Mouse (Mus musculus): Measurements from ENCODE around the gene Ddc. TPM values are rescaled to one million over a fixed set of nuclear protein-coding genes. Genes with fewer than 3 reads are reported as not detected.

Gene Ddc
- polyA plus RNA-seq, 1 experiment: 58.4 TPM

GRCm38 (mm10) chr11:11940833-11941681, 43.1 kb upstream of the Ddc start:
- H3K4me3 ChIP-seq (ENCODE audit: low read depth, low read length): no peak overlapping the region
- H3K27me3 ChIP-seq (ENCODE audit: control insufficient read depth, insufficient read depth, low read length): no peaks in the 10 kb centered on the region
- H3K4me1 ChIP-seq (ENCODE audit: control insufficient read depth, insufficient read depth, insufficient read length, low read length): peaks cover 1% of the 10 kb centered on the region; the same call in 1 of the 2 replicates
- H3K27ac ChIP-seq (ENCODE audit: insufficient read depth, low read depth, low read length): no peak overlapping the region
- TF ChIP-seq CTCF (IDR thresholded peaks at IDR 0.05; ENCODE audit: extremely low read depth, insufficient read length, insufficient replicate concordance, low read depth, low read length) (no peak), POLR2A (IDR thresholded peaks at IDR 0.05; ENCODE audit: low read depth, low read length) (no peak)
- no peaks in the 10 kb centered on the region for H3K36me3 ChIP-seq (ENCODE audit: control insufficient read depth, insufficient read depth, low read length)
- WGBS: 88% methylated on average over 5 of the region's 5 CpGs

GRCm38 (mm10) chr11:11939611-11940010, 41.7 kb upstream of the Ddc start:
- 62% methylated on average over 3 of the region's 3 CpGs for WGBS
- Histone ChIP-seq H3K27ac (ENCODE audit: insufficient read depth, low read depth, low read length) (no peak overlapping the region), H3K4me3 (ENCODE audit: low read depth, low read length) (no peak overlapping the region), H3K27me3 (ENCODE audit: control insufficient read depth, insufficient read depth, low read length) (no peaks in the 10 kb centered on the region), H3K4me1 (ENCODE audit: control insufficient read depth, insufficient read depth, insufficient read length, low read length) (peaks cover 1% of the 10 kb centered on the region; the same call in 1 of the 2 replicates), H3K36me3 (ENCODE audit: control insufficient read depth, insufficient read depth, low read length) (no peaks in the 10 kb centered on the region)
- no peak for TF ChIP-seq POLR2A (IDR thresholded peaks at IDR 0.05; ENCODE audit: low read depth, low read length)
- TF ChIP-seq CTCF (IDR thresholded peaks at IDR 0.05; ENCODE audit: extremely low read depth, insufficient read length, insufficient replicate concordance, low read depth, low read length): no peak

GRCm38 (mm10) chr11:11938591-11938990, 40.6 kb upstream of the Ddc start:
- H3K36me3 ChIP-seq (ENCODE audit: control insufficient read depth, insufficient read depth, low read length): no peaks in the 10 kb centered on the region
- 78% methylated on average over 1 of the region's 1 CpGs for WGBS
- H3K4me1 ChIP-seq (ENCODE audit: control insufficient read depth, insufficient read depth, insufficient read length, low read length): peaks cover 1% of the 10 kb centered on the region; the same call in 1 of the 2 replicates
- TF ChIP-seq CTCF (IDR thresholded peaks at IDR 0.05; ENCODE audit: extremely low read depth, insufficient read length, insufficient replicate concordance, low read depth, low read length) (no peak), POLR2A (IDR thresholded peaks at IDR 0.05; ENCODE audit: low read depth, low read length) (no peak)
- H3K27me3 ChIP-seq (ENCODE audit: control insufficient read depth, insufficient read depth, low read length): no peaks in the 10 kb centered on the region
- H3K4me3 ChIP-seq (ENCODE audit: low read depth, low read length): no peak overlapping the region
- no peak overlapping the region for H3K27ac ChIP-seq (ENCODE audit: insufficient read depth, low read depth, low read length)

GRCm38 (mm10) chr11:11937340-11938030, 39.5 kb upstream of the Ddc start:
- no peaks in the 10 kb centered on the region for H3K36me3 ChIP-seq (ENCODE audit: control insufficient read depth, insufficient read depth, low read length)
- H3K4me1 ChIP-seq (ENCODE audit: control insufficient read depth, insufficient read depth, insufficient read length, low read length): no peaks in the 10 kb centered on the region
- H3K27ac ChIP-seq (ENCODE audit: insufficient read depth, low read depth, low read length): no peak overlapping the region
- 79% methylated on average over 10 of the region's 10 CpGs for WGBS
- no peaks in the 10 kb centered on the region for H3K27me3 ChIP-seq (ENCODE audit: control insufficient read depth, insufficient read depth, low read length)
- H3K4me3 ChIP-seq (ENCODE audit: low read depth, low read length): no peak overlapping the region
- no peak for TF ChIP-seq POLR2A (IDR thresholded peaks at IDR 0.05; ENCODE audit: low read depth, low read length)
- TF ChIP-seq CTCF (IDR thresholded peaks at IDR 0.05; ENCODE audit: extremely low read depth, insufficient read length, insufficient replicate concordance, low read depth, low read length): no peak

GRCm38 (mm10) chr11:11934808-11935207, 36.9 kb upstream of the Ddc start:
- H3K36me3 ChIP-seq (ENCODE audit: control insufficient read depth, insufficient read depth, low read length): no peaks in the 10 kb centered on the region
- no peak overlapping the region for H3K27ac ChIP-seq (ENCODE audit: insufficient read depth, low read depth, low read length)
- no peak overlapping the region for H3K4me3 ChIP-seq (ENCODE audit: low read depth, low read length)
- 82% methylated on average over 8 of the region's 8 CpGs for WGBS
- H3K27me3 ChIP-seq (ENCODE audit: control insufficient read depth, insufficient read depth, low read length): no peaks in the 10 kb centered on the region
- TF ChIP-seq CTCF (IDR thresholded peaks at IDR 0.05; ENCODE audit: extremely low read depth, insufficient read length, insufficient replicate concordance, low read depth, low read length) (no peak), POLR2A (IDR thresholded peaks at IDR 0.05; ENCODE audit: low read depth, low read length) (no peak)
- no peaks in the 10 kb centered on the region for H3K4me1 ChIP-seq (ENCODE audit: control insufficient read depth, insufficient read depth, insufficient read length, low read length)

- WGBS: 62% methylated on average over 11 of the region's 11 CpGs
These were observed 34.3 kb upstream of the Ddc start for GRCm38 (mm10) chr11:11932102-11932789.

More at GRCm38 (mm10) chr11:11932102-11932789, 34.3 kb upstream of the Ddc start:
- TF ChIP-seq POLR2A (IDR thresholded peaks at IDR 0.05; ENCODE audit: low read depth, low read length) (no peak), CTCF (IDR thresholded peaks at IDR 0.05; ENCODE audit: extremely low read depth, insufficient read length, insufficient replicate concordance, low read depth, low read length) (no peak)
- H3K36me3 ChIP-seq (ENCODE audit: control insufficient read depth, insufficient read depth, low read length): no peaks in the 10 kb centered on the region
- no peak overlapping the region for H3K27ac ChIP-seq (ENCODE audit: insufficient read depth, low read depth, low read length)
- peaks cover 13% of the 10 kb centered on the region; the same call in 1 of the 2 replicates for H3K4me1 ChIP-seq (ENCODE audit: control insufficient read depth, insufficient read depth, insufficient read length, low read length)
- H3K27me3 ChIP-seq (ENCODE audit: control insufficient read depth, insufficient read depth, low read length): no peaks in the 10 kb centered on the region
- H3K4me3 ChIP-seq (ENCODE audit: low read depth, low read length): no peak overlapping the region

Measured in small intestine, adult 2 months (tissue).